Mouse (Mus musculus) granulocyte monocyte progenitor cell, adult 5-6 weeks (primary cell): Measurements from ENCODE around the gene Gm20877. TPM values are rescaled to one million over a fixed set of nuclear protein-coding genes. Genes with fewer than 3 reads are reported as not detected.
"Not testable (repeated sequence)": the region's sequence is repeated elsewhere in the genome, so short reads cannot be mapped to it uniquely, and the experiment has no call there.

Experiments used
- ATAC-seq: replicated peaks from 2 replicates; pipeline ENCODE4 v1.8.0; 2016; ENCODE audit warnings: mild to moderate bottlenecking, moderate TSS enrichment, inconsistent platforms; ENCODE audit not compliant: poor library complexity, severe bottlenecking
- total RNA-seq, 2 experiments: library from RNA; stranded (forward) in 1 of 2; stranded (reverse) in 1 of 2; fragments of 200-712, 200-1000 nt in 1 of 2; fragments of >200 nt in 1 of 2; fragmentation: Nextera tagmentation in 1 of 2; gene quantifications; 2 replicates each; pipeline ENCODE4 v1.2.3; 2014 to 2017

The Gm20877 gene
- total RNA-seq (2014; fragmentation: Nextera tagmentation) (not detected in 2 replicates), total RNA-seq (2017) (not detected in 2 replicates)

DNA sequence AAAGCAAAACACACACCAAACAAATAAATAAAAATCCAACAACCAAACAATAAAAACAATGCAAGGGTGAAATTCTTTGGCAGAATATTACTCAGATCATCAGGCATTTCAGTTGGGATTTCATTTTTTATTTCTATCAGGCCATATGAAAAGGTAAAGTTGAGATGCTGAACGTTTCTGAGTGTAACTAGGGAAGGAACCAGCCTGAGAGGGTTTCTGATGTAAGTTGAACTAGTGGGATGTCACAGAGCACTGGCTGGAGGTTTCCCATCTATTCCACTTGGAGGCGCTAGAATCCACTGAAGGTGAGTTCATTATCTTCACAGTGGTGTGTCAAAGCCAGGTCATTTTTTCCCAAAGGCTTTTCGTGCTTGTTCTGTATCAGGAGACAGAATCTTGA lies at the start of gene Gm20877:
Gm20877 (plus strand) TSS at position 301 of the 400 bp plus-strand sequence.
- ATAC-seq = not testable (repeated sequence)
